In genomic region chr7:39551976-39552891, GRCm38 (mm10) we compare ENCODE assay signal across 8 mouse cellular contexts. TPM values are rescaled to one million over a fixed set of nuclear protein-coding genes. Genes with fewer than 3 reads are reported as not detected.
DNase-seq lines count a peak whose midpoint lies in the region; ATAC-seq lines count a peak whose summit lies in the region.

No protein-coding gene starts in this region.

- peaks cover 6% of the 10 kb centered on the region for H3K4me1 ChIP-seq in brown adipose tissue, adult 24 weeks (ENCODE audit: control insufficient read depth, insufficient read depth, insufficient read length, low read length)
- peaks cover 16% of the 10 kb centered on the region for H3K4me1 ChIP-seq in heart, embryonic 13.5 days
- peaks cover 15% of the 10 kb centered on the region for H3K4me1 ChIP-seq in liver, embryonic 12.5 days
- no peaks in the 10 kb centered on the region for H3K4me1 ChIP-seq in stomach, embryonic 15.5 days

- peak overlapping the region; percentile 74 for H3K4me2 ChIP-seq in heart, embryonic 13.5 days
- peak overlapping the region; percentile 81 for H3K4me2 ChIP-seq in liver, embryonic 12.5 days
- H3K4me2 ChIP-seq in stomach, embryonic 15.5 days = peak overlapping the region; percentile 48

- peak overlapping the region; percentile 75 for H3K27ac ChIP-seq in brown adipose tissue, adult 24 weeks (replicated peaks; ENCODE audit: low read depth, low read length)
- H3K27ac ChIP-seq in heart, embryonic 13.5 days (replicated peaks) = peak overlapping the region; percentile 96
- H3K27ac ChIP-seq in liver, embryonic 12.5 days = peak overlapping the region; percentile 94
- peak overlapping the region; percentile 96 for H3K27ac ChIP-seq in stomach, embryonic 15.5 days

- no peaks in the 10 kb centered on the region for H3K27me3 ChIP-seq in heart, embryonic 13.5 days (replicated peaks)
- no peaks in the 10 kb centered on the region for H3K27me3 ChIP-seq in liver, embryonic 12.5 days (replicated peaks)
- no peaks in the 10 kb centered on the region for H3K27me3 ChIP-seq in stomach, embryonic 15.5 days (replicated peaks)

- H3K9ac ChIP-seq in heart, embryonic 13.5 days = peak overlapping the region; percentile 89
- H3K9ac ChIP-seq in liver, embryonic 12.5 days = peak overlapping the region; percentile 81
- H3K9ac ChIP-seq in stomach, embryonic 15.5 days = peak overlapping the region; percentile 55; the same call in 1 of the 2 replicates

- H3K36me3 ChIP-seq in heart, embryonic 13.5 days = peaks cover 23% of the 10 kb centered on the region
- peaks cover 13% of the 10 kb centered on the region for H3K36me3 ChIP-seq in liver, embryonic 12.5 days
- no peaks in the 10 kb centered on the region for H3K36me3 ChIP-seq in stomach, embryonic 15.5 days

- peak; percentile 98 for DNase-seq in CD4-positive, CD25-positive, alpha-beta regulatory T cell, adult 2 months (ENCODE audit: low read depth, low spot score)
- DNase-seq in fat pad, adult 2 months (ENCODE audit: extremely low read depth, low read depth, low spot score) = peak; percentile 61
- peak; percentile 97 for DNase-seq in kidney, postnatal 10 days
- DNase-seq in natural killer cell, adult 2 months (ENCODE audit: low spot score in 2 of 2) = peak; percentile 88 to 92

- peak; percentile 100 for ATAC-seq in heart, embryonic 13.5 days (ENCODE audit: extremely low read depth, insufficient number of reproducible peaks, low FRiP score, low TSS enrichment)
- peak; percentile 100 for ATAC-seq in liver, embryonic 12.5 days
- peak; percentile 100 for ATAC-seq in stomach, embryonic 15.5 days (ENCODE audit: insufficient read depth, low FRiP score, low read depth)

- peak overlapping the region; percentile 90 for H3K4me3 ChIP-seq in brown adipose tissue, adult 24 weeks (ENCODE audit: insufficient read depth, low read depth, low read length)
- peak overlapping the region; percentile 85 for H3K4me3 ChIP-seq in heart, embryonic 13.5 days
- peak overlapping the region; percentile 79 for H3K4me3 ChIP-seq in liver, embryonic 12.5 days
- peak overlapping the region; percentile 71 for H3K4me3 ChIP-seq in stomach, embryonic 15.5 days (replicated peaks)

- H3K9me3 ChIP-seq in heart, embryonic 13.5 days = no peaks in the 10 kb centered on the region
- no peaks in the 10 kb centered on the region for H3K9me3 ChIP-seq in liver, embryonic 12.5 days (replicated peaks)
- H3K9me3 ChIP-seq in stomach, embryonic 15.5 days = no peaks in the 10 kb centered on the region

- 3% methylated on average over 52 of the region's 52 CpGs for WGBS in heart, embryonic 13.5 days
- WGBS in liver, embryonic 12.5 days (ENCODE audit: insufficient replicate concordance) = 4% methylated on average over 51 of the region's 52 CpGs
- WGBS in stomach, embryonic 15.5 days = 3% methylated on average over 52 of the region's 52 CpGs

RNA-seq across cellular contexts. Expression of gene Zfp619, which starts 34.7 kb away (rescaled TPM):
- polyA plus RNA-seq in brown adipose tissue, adult 24 weeks (2012; ENCODE audit: insufficient read depth, insufficient read length, missing spikeins) = 0.83 and 1.0 TPM in 2 replicates
- 1.2 TPM in 2 replicates for polyA plus RNA-seq in heart, embryonic 13.5 days (2015; fragmentation: Nextera tagmentation; extraction: Ambion mirVana)
- 0.39 and 0.51 TPM in 2 replicates for polyA plus RNA-seq in liver, embryonic 12.5 days (2016; fragmentation: Nextera tagmentation; extraction: Ambion mirVana)
- 1.4 TPM in 2 replicates for polyA plus RNA-seq in stomach, embryonic 15.5 days (2015; fragmentation: Nextera tagmentation; extraction: Ambion mirVana)

Comparison
In these comparisons a context has a peak if more than half of its experiments do, and no peak if none do; other contexts are left out.
1. Peak in every context shown above with its lines: DNase-seq, ATAC-seq, H3K4me3 ChIP-seq and H3K27ac ChIP-seq.